Mouse (Mus musculus): Measurements from ENCODE around the gene Rock2.

Rock2 gene

GRCm38 (mm10) chr12:16900625-16901222, 6.0 kb downstream of the Rock2 start:
- no peak for DNase-seq (ENCODE audit: low spot score)

GRCm38 (mm10) chr12:16903949-16904635, 9.4 kb downstream of the Rock2 start:
- no peak for DNase-seq (ENCODE audit: low spot score)

- DNase-seq (ENCODE audit: low spot score) = no peak
Measured at GRCm38 (mm10) chr12:16907282-16907846, 12.7 kb downstream of the Rock2 start.

GRCm38 (mm10) chr12:16907953-16908648, 13.4 kb downstream of the Rock2 start:
- DNase-seq (ENCODE audit: low spot score) = no peak

- no peak for DNase-seq (ENCODE audit: low spot score)
Measured at GRCm38 (mm10) chr12:16911524-16911923, 16.8 kb downstream of the Rock2 start.

- DNase-seq (ENCODE audit: low spot score) = no peak
Measured at GRCm38 (mm10) chr12:16912600-16912999, 17.9 kb downstream of the Rock2 start.

- no peak for DNase-seq (ENCODE audit: low spot score)
Measured at GRCm38 (mm10) chr12:16920186-16920860, 25.6 kb downstream of the Rock2 start.

- no peak for DNase-seq (ENCODE audit: low spot score)
Measured at GRCm38 (mm10) chr12:16927889-16928288, 33.2 kb downstream of the Rock2 start.

- DNase-seq (ENCODE audit: low spot score) = no peak
Measured at GRCm38 (mm10) chr12:16934423-16934822, 39.7 kb downstream of the Rock2 start.

GRCm38 (mm10) chr12:16941976-16942375, 47.3 kb downstream of the Rock2 start:
- DNase-seq (ENCODE audit: low spot score) = no peak

GRCm38 (mm10) chr12:16948239-16948638, 53.5 kb downstream of the Rock2 start:
- DNase-seq (ENCODE audit: low spot score) = no peak

- no peak for DNase-seq (ENCODE audit: low spot score)
Measured at GRCm38 (mm10) chr12:16958851-16959250, 64.2 kb downstream of the Rock2 start.

GRCm38 (mm10) chr12:16963354-16963753, 68.7 kb downstream of the Rock2 start:
- no peak for DNase-seq (ENCODE audit: low spot score)

- DNase-seq (ENCODE audit: low spot score) = no peak
Measured at GRCm38 (mm10) chr12:16966811-16967210, 72.1 kb downstream of the Rock2 start.

GRCm38 (mm10) chr12:16977120-16977519, 82.4 kb downstream of the Rock2 start:
- no peak for DNase-seq (ENCODE audit: low spot score)

- DNase-seq (ENCODE audit: low spot score) = no peak
Measured at GRCm38 (mm10) chr12:16985778-16986177, 91.1 kb downstream of the Rock2 start.

GRCm38 (mm10) chr12:16991376-16991775, 96.7 kb downstream of the Rock2 start:
- DNase-seq (ENCODE audit: low spot score) = no peak

GRCm38 (mm10) chr12:16992355-16992754, 97.7 kb downstream of the Rock2 start:
- no peak for DNase-seq (ENCODE audit: low spot score)

GRCm38 (mm10) chr12:16994291-16994690, 99.6 kb downstream of the Rock2 start:
- DNase-seq (ENCODE audit: low spot score) = no peak

GRCm38 (mm10) chr12:16996281-16996680, 101.6 kb downstream of the Rock2 start:
- DNase-seq (ENCODE audit: low spot score) = no peak

- no peak for DNase-seq (ENCODE audit: low spot score)
Measured at GRCm38 (mm10) chr12:16996886-16997462, 102.3 kb downstream of the Rock2 start.

GRCm38 (mm10) chr12:16999146-16999545, 104.5 kb downstream of the Rock2 start:
- no peak for DNase-seq (ENCODE audit: low spot score)
